ENCODE assay signal across 23 mouse cellular contexts in the genomic region with DNA sequence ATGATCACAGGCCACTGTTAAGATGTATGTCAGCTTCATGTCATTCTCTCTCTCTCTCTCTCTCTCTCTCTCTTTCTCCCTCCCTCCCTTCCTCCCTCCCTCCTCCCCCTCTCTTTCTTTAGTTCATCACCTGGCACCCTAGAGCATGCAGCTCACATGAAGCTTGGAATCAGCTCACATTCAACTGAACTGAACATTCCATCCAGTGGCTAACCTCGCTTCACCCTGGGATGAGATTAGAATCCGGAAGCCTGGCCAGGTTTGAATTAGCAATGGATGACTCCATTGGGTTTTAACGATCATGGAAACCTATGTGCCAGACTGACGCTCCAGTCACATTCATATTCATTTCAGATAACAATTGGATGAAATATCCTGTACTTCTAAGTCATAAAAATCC.
DNase-seq lines count a peak whose midpoint lies in the region; TF ChIP-seq lines count a peak whose summit lies in the region.
"Had no signal": no experiment of that assay in that cellular context is flagged by ENCODE, and none has a peak within 500 bp of the region (broad histone marks: within the 10 kb centered on the region; RNA-seq: fewer than 3 reads in every experiment).

No protein-coding gene starts in this region.

- DNase-seq in gastrocnemius, adult 2 months: no peak
- DNase-seq in gastrocnemius, postnatal 10 days: no peak
- peak in 1 of 2 experiments; percentile 45 for DNase-seq in heart, adult 2 months
- no peak for DNase-seq in heart, postnatal 36 days
- DNase-seq in heart, postnatal 10 days: peak; percentile 49 to 55
- DNase-seq in heart, embryonic 10.5 days (ENCODE audit: low spot score): no peak
- peak; percentile 22 for DNase-seq in testis, postnatal 10 days (ENCODE audit: low spot score)
- no peak for DNase-seq in testis, postnatal 14 days (ENCODE audit: low spot score)
- DNase-seq: adrenal gland, adult 2 months; adrenal gland, postnatal 10 days; adrenal gland, postnatal 25 days; cerebellum, adult 11 months; cerebellum, adult 18-20 months; cerebellum, adult 8-10 months; cerebellum, adult 9-11 months; cerebellum, postnatal 14 days; cerebellum, postnatal 36 days; embryo, embryonic 11 days had no signal

- no peaks in the 10 kb centered on the region; the same call in 1 of the 2 replicates for H3K9me3 ChIP-seq in heart, embryonic 10.5 days
- H3K9me3 ChIP-seq: embryonic facial prominence, embryonic 13.5 days; embryonic facial prominence, embryonic 15.5 days; forebrain, embryonic 10.5 days; forebrain, embryonic 12.5 days had no signal

- peaks cover 5% of the 10 kb centered on the region for H3K4me1 ChIP-seq in heart, adult 2 months (ENCODE audit: control insufficient read depth, insufficient read depth, low read length)
- H3K4me1 ChIP-seq in heart, embryonic 10.5 days: peaks cover 19% of the 10 kb centered on the region; the same call in 1 of the 2 replicates
- H3K4me1 ChIP-seq: forebrain, embryonic 10.5 days; forebrain, embryonic 12.5 days had no signal

- no peaks in the 10 kb centered on the region for H3K79me2 ChIP-seq in heart, adult 2 months (replicated peaks; ENCODE audit: control insufficient read depth, insufficient read depth, low read length)

- peaks cover 6% of the 10 kb centered on the region for H3K36me3 ChIP-seq in heart, adult 2 months (ENCODE audit: control insufficient read depth, insufficient read depth, low read length)
- no peaks in the 10 kb centered on the region for H3K36me3 ChIP-seq in heart, embryonic 10.5 days
- H3K36me3 ChIP-seq: embryonic facial prominence, embryonic 13.5 days; embryonic facial prominence, embryonic 15.5 days; forebrain, embryonic 10.5 days; forebrain, embryonic 12.5 days had no signal

- TF ChIP-seq POLR2A in heart, adult 2 months (IDR thresholded peaks at IDR 0.05; ENCODE audit: insufficient read depth, low read depth, low read length): no peak

- peak overlapping the region; percentile 23; the same call in 1 of the 2 replicates for H3K4me3 ChIP-seq in gastrocnemius, adult 2 months
- peak overlapping the region; percentile 18; the same call in 1 of the 2 replicates for H3K4me3 ChIP-seq in heart, adult 2 months
- no peak overlapping the region for H3K4me3 ChIP-seq in heart, embryonic 10.5 days
- H3K4me3 ChIP-seq: embryonic facial prominence, embryonic 13.5 days; embryonic facial prominence, embryonic 15.5 days; erythroblast, embryonic 14.5 days; forebrain, embryonic 10.5 days; forebrain, embryonic 12.5 days had no signal

- TF ChIP-seq EP300 in heart, adult 2 months (IDR thresholded peaks at IDR 0.05; ENCODE audit: insufficient read depth, low read depth, low read length): peak; percentile 95

- no peak for TF ChIP-seq CTCF in gastrocnemius, adult 2 months (IDR thresholded peaks at IDR 0.05)
- no peak for TF ChIP-seq CTCF in heart, adult 2 months (IDR thresholded peaks at IDR 0.05)

- no peak overlapping the region for H3K9ac ChIP-seq in heart, adult 2 months (ENCODE audit: low read depth, low read length)
- H3K9ac ChIP-seq: embryonic facial prominence, embryonic 13.5 days; embryonic facial prominence, embryonic 15.5 days; forebrain, embryonic 12.5 days had no signal

- intact Hi-C loops in gastrocnemius, adult 2 months (cut with DNase I): no loop called here
- intact Hi-C loops in heart, adult 2 months (cut with DNase I): loop anchor here (2.0 kb wide), 2 partner anchors 19 to 101 kb away; no protein-coding TSS in a partner anchor
- intact Hi-C loops in heart, postnatal 36 days (cut with DNase I): loop anchor here (2.0 kb wide), 1 partner anchor 37 kb away; no protein-coding TSS in a partner anchor
- intact Hi-C loops in heart, postnatal 10 days (cut with DNase I): loop anchor here (5.0 kb wide), 1 partner anchor 103 kb away; no protein-coding TSS in a partner anchor

- H3K27me3 ChIP-seq in heart, adult 2 months (ENCODE audit: control insufficient read depth, insufficient read depth, low read length): no peaks in the 10 kb centered on the region
- H3K27me3 ChIP-seq in heart, embryonic 10.5 days (ENCODE audit: insufficient read depth, poor library complexity, severe bottlenecking): no peaks in the 10 kb centered on the region
- H3K27me3 ChIP-seq: embryonic facial prominence, embryonic 13.5 days; embryonic facial prominence, embryonic 15.5 days; forebrain, embryonic 12.5 days had no signal

- 55% methylated on average over 4 of the region's 4 CpGs for WGBS in heart, adult 2 months
- WGBS in heart, embryonic 10.5 days: 80% methylated on average over 4 of the region's 4 CpGs

- H3K27ac ChIP-seq in gastrocnemius, adult 2 months: peak overlapping the region; percentile 75
- H3K27ac ChIP-seq in heart, adult 2 months: peak overlapping the region; percentile 84
- H3K27ac ChIP-seq in heart, embryonic 10.5 days: no peak overlapping the region
- H3K27ac ChIP-seq: embryonic facial prominence, embryonic 13.5 days; embryonic facial prominence, embryonic 15.5 days; forebrain, embryonic 10.5 days; forebrain, embryonic 12.5 days had no signal

Comparison
In these comparisons a context has a peak if more than half of its experiments do, and no peak if none do; other contexts are left out.
1. DNase-seq: peak in heart, postnatal 10 days (2 of 2) and testis, postnatal 10 days (single experiment); none in gastrocnemius, adult 2 months (single experiment), gastrocnemius, postnatal 10 days (single experiment), heart, postnatal 36 days (0 of 2), heart, embryonic 10.5 days (single experiment) and testis, postnatal 14 days (single experiment).